Mouse (Mus musculus): ENCODE data around the gene Krtap28-13.

The Krtap28-13 gene

DNA sequence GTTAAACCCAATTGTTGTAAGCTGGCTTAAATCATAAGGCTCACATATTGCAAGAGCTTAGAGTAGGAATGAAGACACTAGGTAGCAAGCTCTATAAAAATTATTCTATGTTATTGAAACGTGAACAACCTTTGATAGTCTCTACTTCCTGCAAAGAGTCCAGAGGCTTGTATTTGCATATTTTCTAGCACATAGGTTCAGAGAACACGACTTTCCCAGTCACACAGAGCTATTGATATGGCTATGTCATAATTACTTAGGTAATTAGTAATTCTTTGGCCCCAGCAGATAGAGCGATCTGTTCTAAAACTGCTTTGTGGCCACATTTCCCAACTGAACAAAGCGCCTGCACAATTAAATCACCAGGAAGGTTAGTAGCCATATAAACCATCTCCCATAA is 36.2 kb downstream of the Krtap28-13 start:
- DNase-seq: no peak

DNA sequence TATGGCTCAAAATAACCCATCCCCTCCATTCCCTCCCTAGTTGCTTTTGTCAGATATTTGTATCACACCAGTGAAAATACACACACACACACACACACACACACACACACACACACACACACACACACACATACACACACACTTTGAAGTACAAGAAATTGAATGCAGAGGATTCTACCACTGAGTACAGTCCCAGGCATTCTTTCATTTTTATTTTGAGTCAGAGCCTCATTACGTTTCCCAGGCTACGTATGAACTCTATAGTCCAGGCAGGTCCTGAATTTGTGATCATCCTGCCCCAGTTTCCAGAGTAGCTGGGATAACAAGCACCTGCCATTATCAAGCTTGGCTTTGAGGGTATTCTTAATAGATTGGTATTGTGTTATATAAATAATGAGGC is 38.4 kb downstream of the Krtap28-13 start:
- no peak for DNase-seq

DNA sequence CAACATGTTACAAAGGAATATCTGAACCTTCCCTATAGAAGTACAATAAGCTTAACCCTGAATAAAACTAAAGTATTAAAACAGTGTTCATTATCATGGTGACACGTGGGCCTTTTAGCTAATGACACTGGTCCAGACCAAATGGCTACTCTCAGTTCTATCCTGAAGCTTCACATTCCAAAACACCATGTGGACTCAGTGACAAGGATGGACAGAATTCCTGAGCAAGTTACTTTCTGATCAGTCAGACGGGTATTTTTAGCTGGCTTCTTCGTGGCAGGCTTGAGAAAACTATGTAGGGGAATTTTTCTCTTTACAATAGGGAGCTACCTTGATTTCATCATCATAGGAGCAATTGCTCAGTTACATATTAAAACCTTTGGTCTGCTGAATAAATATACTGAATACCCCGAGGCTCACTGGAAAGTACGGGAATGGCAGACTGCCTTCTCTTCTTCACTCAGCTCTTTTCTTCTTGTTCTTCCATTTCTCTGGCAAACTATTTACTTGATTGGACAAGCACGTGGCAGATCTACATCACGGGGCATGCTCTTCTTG is 38.9 kb downstream of the Krtap28-13 start:
- no peak for DNase-seq

DNA sequence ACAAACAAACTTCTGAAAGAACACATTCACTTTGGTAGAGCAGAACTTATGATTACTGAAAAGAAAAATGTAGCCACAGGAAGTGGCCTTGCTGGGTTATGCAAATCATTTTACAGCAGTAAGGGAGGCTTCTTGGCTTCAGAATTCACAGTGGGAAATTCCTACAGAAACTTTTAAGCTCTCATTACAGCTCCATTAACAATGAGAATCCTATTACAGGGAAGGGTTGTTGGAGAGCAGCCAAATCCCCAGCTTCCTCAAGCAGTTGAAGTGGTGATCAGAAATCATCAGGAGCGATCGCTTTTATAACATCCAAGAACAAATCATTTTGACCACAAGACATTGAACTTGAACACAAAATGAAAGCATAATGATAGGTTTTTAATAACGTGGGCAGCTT is 41.2 kb downstream of the Krtap28-13 start:
- DNase-seq: no peak

DNA sequence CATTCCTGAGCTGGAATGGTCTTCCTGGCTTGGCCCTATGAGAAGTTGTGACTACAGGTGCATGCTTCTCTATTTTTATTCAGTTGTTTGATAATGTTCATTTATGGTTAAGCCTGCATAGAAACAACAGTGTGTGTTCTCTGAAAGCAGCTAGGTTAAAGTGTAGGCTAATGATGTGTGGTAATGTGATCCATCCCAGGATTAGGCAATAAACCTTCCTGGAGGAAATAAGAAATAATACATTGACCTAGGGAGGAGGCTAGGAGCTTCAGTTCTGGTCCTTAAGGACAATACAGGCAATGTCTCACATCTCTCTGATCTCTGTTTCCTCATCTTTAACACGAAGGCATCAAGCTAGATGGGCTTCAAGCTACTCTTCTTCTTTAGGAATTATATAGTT is 44.7 kb downstream of the Krtap28-13 start:
- DNase-seq: no peak

DNA sequence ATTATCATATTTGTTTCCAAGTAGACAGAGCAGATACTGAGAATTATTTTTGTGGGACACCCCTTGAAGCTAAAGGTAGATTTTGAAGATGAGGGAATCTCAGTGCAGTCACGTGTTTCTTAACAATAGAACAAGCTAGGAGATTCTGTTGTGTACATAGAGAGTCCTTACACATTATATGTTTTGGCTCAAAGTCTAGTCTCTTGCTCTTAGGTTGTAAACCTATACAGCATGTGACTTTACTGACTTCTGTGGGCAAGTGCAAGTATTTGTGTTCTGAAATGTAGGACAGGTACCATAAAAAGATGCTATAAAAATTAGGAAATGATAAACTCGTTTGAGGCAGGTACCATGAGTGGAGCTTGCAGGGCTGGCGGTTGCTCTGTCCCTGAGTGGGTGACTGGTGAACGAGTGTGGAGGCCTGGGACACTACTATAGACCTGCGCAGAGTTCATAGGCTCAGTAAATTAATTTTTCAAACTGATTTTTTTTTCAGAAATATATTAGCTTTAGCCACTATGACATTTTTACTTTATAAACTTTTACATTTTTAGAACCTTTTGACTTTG is 46.8 kb downstream of the Krtap28-13 start:
- DNase-seq: no peak

DNA sequence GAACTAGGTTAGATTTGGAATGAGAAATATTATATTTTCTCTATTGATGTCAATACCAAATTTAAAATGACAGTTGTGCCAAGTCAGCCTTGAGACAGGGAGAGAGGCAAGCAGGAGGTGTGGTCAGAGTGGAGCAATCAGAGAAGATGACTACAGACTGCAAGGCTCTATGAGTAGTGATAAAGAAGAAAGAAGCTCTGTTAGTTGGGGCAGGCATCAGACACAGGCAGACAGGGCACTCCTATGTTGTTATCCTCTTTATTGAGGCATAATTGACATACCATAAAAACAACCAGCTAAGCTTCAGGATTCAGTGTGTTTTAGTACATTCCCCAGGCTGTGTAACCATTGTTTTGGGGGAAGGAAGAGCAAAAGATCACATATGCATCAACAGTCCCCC is 50.3 kb downstream of the Krtap28-13 start:
- DNase-seq: no peak
